Comparison of ENCODE assay signal across 21 mouse cellular contexts in genomic region chr3:131093736-131094135, GRCm38 (mm10). TPM values are rescaled to one million over a fixed set of nuclear protein-coding genes. Genes with fewer than 3 reads are reported as not detected.
DNase-seq lines count a peak whose midpoint lies in the region; ATAC-seq lines count a peak whose summit lies in the region.
"Had no signal": no experiment of that assay in that cellular context is flagged by ENCODE, and none has a peak within 500 bp of the region (broad histone marks: within the 10 kb centered on the region; RNA-seq: fewer than 3 reads in every experiment).

No protein-coding gene starts in this region.

- ATAC-seq in heart, embryonic 11.5 days (replicated peaks; ENCODE audit: insufficient number of reproducible peaks, low FRiP score, low TSS enrichment) = no peak
- ATAC-seq: intestine, postnatal 0 days; liver, embryonic 12.5 days; midbrain, embryonic 16.5 days; Patski had no signal

- H3K4me1 ChIP-seq in heart, embryonic 11.5 days (ENCODE audit: control insufficient read depth, insufficient read depth, low read length) = peaks cover 11% of the 10 kb centered on the region
- peaks cover 27% of the 10 kb centered on the region for H3K4me1 ChIP-seq in limb, embryonic 10.5 days
- H3K4me1 ChIP-seq: hindbrain, embryonic 15.5 days; liver, embryonic 12.5 days had no signal

- peak; percentile 84 for DNase-seq in heart, adult 11 months
- DNase-seq in CD4-positive helper T cell, adult 2 months (ENCODE audit: low read depth, low spot score) = peak; percentile 60
- peak; percentile 90 for DNase-seq in MN1 (ENCODE audit: low spot score)
- no peak for DNase-seq in limb, embryonic 10.5 days (ENCODE audit: low spot score)
- DNase-seq in urinary bladder, postnatal 25 days (ENCODE audit: low spot score) = no peak
- DNase-seq in c-Kit-positive CD71-positive TER-119-positive erythroid progenitor cells, embryonic 14.5 days (ENCODE audit: low spot score) = no peak
- no peak for DNase-seq in cerebellum, postnatal 10 days
- DNase-seq: cerebellum, postnatal 14 days; gastrocnemius, adult 2 months; heart, postnatal 36 days; kidney, postnatal 25 days; lung, adult 2 months; retina, postnatal 1 day; right cerebral cortex, postnatal 4 days had no signal

- no peaks in the 10 kb centered on the region for H3K9me3 ChIP-seq in heart, embryonic 11.5 days (replicated peaks; ENCODE audit: control insufficient read depth, low read length)
- no peaks in the 10 kb centered on the region for H3K9me3 ChIP-seq in limb, embryonic 10.5 days (replicated peaks)
- H3K9me3 ChIP-seq: forebrain, embryonic 10.5 days; hindbrain, embryonic 15.5 days; liver, embryonic 12.5 days had no signal

- H3K4me2 ChIP-seq in heart, embryonic 11.5 days = no peak overlapping the region
- H3K4me2 ChIP-seq: hindbrain, embryonic 15.5 days; liver, embryonic 12.5 days had no signal

- no peak overlapping the region for H3K9ac ChIP-seq in heart, embryonic 11.5 days (ENCODE audit: low read depth, low read length)
- H3K9ac ChIP-seq: hindbrain, embryonic 15.5 days; liver, embryonic 12.5 days had no signal

- no peak overlapping the region for H3K4me3 ChIP-seq in heart, embryonic 11.5 days (ENCODE audit: low read depth, low read length)
- no peak overlapping the region for H3K4me3 ChIP-seq in limb, embryonic 10.5 days
- H3K4me3 ChIP-seq: forebrain, embryonic 10.5 days; gastrocnemius, adult 2 months; hindbrain, embryonic 15.5 days; liver, embryonic 12.5 days had no signal

- no peaks in the 10 kb centered on the region for H3K36me3 ChIP-seq in heart, embryonic 11.5 days (ENCODE audit: control insufficient read depth, insufficient read depth, low read length)
- no peaks in the 10 kb centered on the region for H3K36me3 ChIP-seq in limb, embryonic 10.5 days
- H3K36me3 ChIP-seq: forebrain, embryonic 10.5 days; hindbrain, embryonic 15.5 days; liver, embryonic 12.5 days had no signal

- H3K27me3 ChIP-seq in heart, embryonic 11.5 days (ENCODE audit: control insufficient read depth, insufficient read depth, low read length) = no peaks in the 10 kb centered on the region
- no peaks in the 10 kb centered on the region for H3K27me3 ChIP-seq in limb, embryonic 10.5 days (ENCODE audit: low read depth, poor library complexity, severe bottlenecking)
- H3K27me3 ChIP-seq: hindbrain, embryonic 15.5 days; Patski had no signal

- WGBS in heart, embryonic 11.5 days (ENCODE audit: insufficient replicate concordance) = 70% methylated on average over 12 of the region's 12 CpGs
- WGBS in limb, embryonic 10.5 days = 57% methylated on average over 12 of the region's 12 CpGs

- H3K27ac ChIP-seq in heart, embryonic 11.5 days (ENCODE audit: low read depth, low read length) = no peak overlapping the region
- H3K27ac ChIP-seq in limb, embryonic 10.5 days = peak overlapping the region; percentile 5; the same call in 1 of the 2 replicates
- H3K27ac ChIP-seq: forebrain, embryonic 10.5 days; gastrocnemius, adult 2 months; hindbrain, embryonic 15.5 days; liver, embryonic 12.5 days had no signal

RNA-seq across cellular contexts. Expression of gene Lef1, which starts 16.5 kb away (rescaled TPM):
- 19.6 and 20.8 TPM in 2 replicates for polyA plus RNA-seq in heart, embryonic 11.5 days (2014; fragmentation: Nextera tagmentation; extraction: Ambion mirVana)
- polyA plus RNA-seq in limb, embryonic 10.5 days (2016; fragmentation: Nextera tagmentation; extraction: Ambion mirVana) = 60.1 and 76.1 TPM in 2 replicates

Comparison
In these comparisons a context has a peak if more than half of its experiments do, and no peak if none do; other contexts are left out.
1. DNase-seq: peak in heart, adult 11 months (single experiment), CD4-positive helper T cell, adult 2 months (single experiment) and MN1 (single experiment); none in limb, embryonic 10.5 days (single experiment), urinary bladder, postnatal 25 days (single experiment), c-Kit-positive CD71-positive TER-119-positive erythroid progenitor cells, embryonic 14.5 days (single experiment) and cerebellum, postnatal 10 days (0 of 2).